Mouse (Mus musculus) gastrocnemius, postnatal 36 days (tissue): ENCODE data around the gene Csrnp3. TPM values are rescaled to one million over a fixed set of nuclear protein-coding genes. Genes with fewer than 3 reads are reported as not detected.

Experiments used
- DNase-seq, 2 experiments: peaks; one replicate each; pipeline ENCODE4 v3.0.0; 2022
- intact Hi-C: fragments of 180-260 bp; cut with DNase I; formaldehyde crosslinking; loops from one replicate; pipeline ENCODE4 v1.15.1; 2025
- total RNA-seq, 2 experiments: library from RNA; stranded (reverse); gene quantifications; 2 replicates each; pipeline ENCODE4 v1.2.3; 2021

The Csrnp3 gene
- total RNA-seq, 2 experiments from 2014 or later: 0.08 to 0.20 TPM

- intact Hi-C loops: no loop called here
- no peak for DNase-seq
These were observed 149.4 kb downstream of the Csrnp3 start for GRCm38 (mm10) chr2:65994886-65995468.

- no peak for DNase-seq
These were observed 153.2 kb downstream of the Csrnp3 start for GRCm38 (mm10) chr2:65998747-65999146.

GRCm38 (mm10) chr2:66008995-66009654, 163.6 kb downstream of the Csrnp3 start:
- no peak for DNase-seq
- intact Hi-C loops: no loop called here

More at GRCm38 (mm10) chr2:65998747-65999146, 153.2 kb downstream of the Csrnp3 start:
- intact Hi-C loops: no loop called here

DNA sequence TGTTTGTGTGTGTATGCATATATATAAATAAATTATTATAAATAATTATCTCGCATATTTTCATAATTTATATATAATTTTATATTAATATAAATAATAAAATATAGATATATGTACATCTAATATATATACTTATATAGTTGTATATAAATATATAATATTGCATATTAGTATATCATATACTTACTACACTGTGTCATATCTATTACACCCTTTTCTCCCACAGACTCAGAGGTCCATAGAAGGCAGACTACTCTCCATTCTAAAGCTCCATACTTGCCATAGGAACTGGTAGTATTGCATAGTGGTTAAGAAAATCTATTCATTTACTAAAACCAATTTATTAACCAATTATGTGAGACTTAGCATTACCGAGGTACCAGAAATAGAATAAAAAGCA, 164.1 kb downstream of the Csrnp3 start:
- DNase-seq: no peak
- intact Hi-C loops: no loop called here

GRCm38 (mm10) chr2:66018711-66019110, 173.1 kb downstream of the Csrnp3 start:
- intact Hi-C loops: no loop called here
- DNase-seq: no peak

DNA sequence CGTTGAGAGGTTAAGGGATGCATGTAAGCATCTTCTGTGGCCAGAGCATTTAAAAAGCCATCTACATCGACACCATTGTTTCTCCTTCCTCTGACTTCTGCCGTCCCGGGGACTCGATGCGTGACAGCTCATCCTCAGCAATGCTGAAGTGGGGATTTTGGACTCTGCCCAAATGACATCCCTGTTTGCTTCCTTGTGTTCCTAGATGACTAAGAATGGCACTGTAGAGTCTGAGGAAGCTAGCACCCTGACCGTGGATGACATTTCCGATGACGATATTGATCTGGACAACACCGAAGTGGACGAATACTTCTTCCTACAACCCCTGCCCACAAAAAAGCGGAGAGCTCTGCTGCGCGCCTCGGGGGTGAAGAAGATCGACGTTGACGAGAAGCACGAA, 173.7 kb downstream of the Csrnp3 start:
- no peak for DNase-seq
- intact Hi-C loops: no loop called here

DNA sequence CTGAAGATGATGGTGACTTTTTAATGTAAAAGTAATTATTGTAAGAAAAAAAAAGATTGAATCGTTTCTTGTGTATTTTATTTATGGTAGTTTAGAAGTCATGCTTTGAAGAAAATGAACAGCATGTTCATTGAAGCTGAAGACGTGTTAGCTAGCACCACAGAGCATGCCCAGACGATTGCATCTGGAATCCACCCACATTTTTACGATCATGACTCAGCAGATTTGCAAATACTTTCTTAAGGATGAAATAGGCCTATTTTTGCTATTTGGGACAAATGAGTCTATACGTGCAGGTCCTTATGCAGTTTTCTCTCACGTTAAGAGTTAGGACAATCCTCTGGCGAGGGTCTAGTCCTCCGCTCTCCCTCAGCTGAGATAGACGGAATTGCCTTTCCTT, 177.9 kb downstream of the Csrnp3 start:
- intact Hi-C loops: no loop called here
- no peak for DNase-seq

GRCm38 (mm10) chr2:66024837-66025236, 179.3 kb downstream of the Csrnp3 start:
- intact Hi-C loops: no loop called here
- no peak for DNase-seq

GRCm38 (mm10) chr2:66028812-66029211, 183.2 kb downstream of the Csrnp3 start:
- intact Hi-C loops: no loop called here
- DNase-seq: no peak

- no peak for DNase-seq
These were observed 189.5 kb downstream of the Csrnp3 start for GRCm38 (mm10) chr2:66034907-66035679.

GRCm38 (mm10) chr2:66040611-66041010, 195.0 kb downstream of the Csrnp3 start:
- DNase-seq: no peak
- intact Hi-C loops: loop anchor here (10.0 kb wide), 1 partner anchor 246 kb away; no protein-coding TSS in a partner anchor

More at GRCm38 (mm10) chr2:66034907-66035679, 189.5 kb downstream of the Csrnp3 start:
- intact Hi-C loops: no loop called here

GRCm38 (mm10) chr2:66041203-66041916, 195.8 kb downstream of the Csrnp3 start:
- no peak for DNase-seq
- intact Hi-C loops: loop anchor here (10.0 kb wide), 1 partner anchor 247 kb away; no protein-coding TSS in a partner anchor

GRCm38 (mm10) chr2:66041917-66042419, 196.4 kb downstream of the Csrnp3 start:
- DNase-seq: no peak
- intact Hi-C loops: loop anchor here (10.0 kb wide), 1 partner anchor 247 kb away; no protein-coding TSS in a partner anchor

- intact Hi-C loops: loop anchor here (10.0 kb wide), 1 partner anchor 249 kb away; no protein-coding TSS in a partner anchor
- DNase-seq: no peak
These were observed 198.2 kb downstream of the Csrnp3 start for GRCm38 (mm10) chr2:66043441-66044404.

GRCm38 (mm10) chr2:66044405-66045089, 199.0 kb downstream of the Csrnp3 start:
- DNase-seq: no peak
- intact Hi-C loops: loop anchor here (10.0 kb wide), 1 partner anchor 250 kb away; no protein-coding TSS in a partner anchor

- DNase-seq: no peak
- intact Hi-C loops: no loop called here
These were observed 217.7 kb downstream of the Csrnp3 start for GRCm38 (mm10) chr2:66063291-66063690.

DNA sequence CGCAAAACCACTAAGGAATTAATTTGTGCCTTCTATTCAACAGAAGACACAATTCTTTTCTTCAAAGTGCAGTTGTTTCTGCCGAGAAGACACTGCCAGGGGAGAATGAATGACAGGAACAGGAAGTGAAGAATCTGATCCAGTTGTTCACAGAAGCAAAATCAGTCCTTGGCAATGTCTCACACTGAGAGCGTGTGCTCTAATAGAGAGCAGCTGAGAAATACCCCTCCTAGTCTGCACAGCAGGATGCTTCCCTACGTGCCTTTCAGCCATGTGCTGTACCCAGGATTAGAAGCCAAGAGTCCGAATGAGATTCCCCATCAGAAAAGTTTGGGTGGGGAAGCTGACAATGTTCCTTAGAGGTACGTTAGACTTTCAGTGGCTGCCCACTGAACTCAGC, 223.9 kb downstream of the Csrnp3 start:
- intact Hi-C loops: no loop called here
- no peak for DNase-seq

DNA sequence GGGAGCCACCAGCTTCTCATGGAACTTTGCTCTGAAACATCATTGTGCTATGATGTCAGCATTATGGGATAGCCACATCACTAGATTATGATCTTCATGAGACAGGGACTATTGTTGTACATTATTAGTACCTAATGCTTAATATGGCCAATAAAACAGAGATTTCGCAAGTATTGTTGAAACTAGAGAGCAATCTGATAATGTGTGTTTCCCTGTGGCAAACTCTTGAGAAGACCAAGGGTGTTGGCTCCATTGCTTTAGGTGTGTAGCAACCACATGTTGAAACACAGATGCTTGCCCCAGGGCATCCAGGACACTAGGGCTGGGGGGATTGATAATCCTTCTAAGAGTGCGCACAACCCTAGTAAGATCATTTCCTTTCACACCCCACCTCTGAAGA, 235.2 kb downstream of the Csrnp3 start:
- intact Hi-C loops: no loop called here
- DNase-seq: no peak
